Mouse (Mus musculus): ENCODE results near the gene Ttll5.

DNA sequence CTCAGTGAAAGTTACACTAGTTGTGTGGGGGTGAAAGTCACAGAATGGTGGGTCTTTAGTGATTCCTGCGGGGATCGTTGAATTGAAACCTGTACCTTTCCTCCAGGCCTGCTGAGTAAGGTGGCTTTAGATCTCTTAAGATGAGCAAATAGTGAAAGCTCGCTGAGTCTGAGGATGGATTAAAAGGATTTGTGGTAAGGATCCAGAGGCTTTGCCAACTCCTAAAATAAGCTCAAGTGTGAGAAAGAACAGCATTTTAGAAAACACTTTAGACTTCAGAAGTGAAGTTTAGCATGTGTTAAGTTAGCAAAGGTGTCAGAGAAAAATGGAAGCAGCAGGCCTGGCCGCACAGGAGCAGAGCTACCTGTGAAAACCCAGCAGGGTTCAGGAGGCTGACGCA is 192.9 kb downstream of the Ttll5 start:
- TF ChIP-seq FLI1 (IDR thresholded peaks at IDR 0.05; ENCODE audit: low read length) (no peak), GATA1 (IDR thresholded peaks at IDR 0.05; ENCODE audit: borderline replicate concordance, low read length) (no peak)
